Mouse (Mus musculus): ENCODE results near the gene Gm340. TPM values are rescaled to one million over a fixed set of nuclear protein-coding genes. Genes with fewer than 3 reads are reported as not detected.

Gene Gm340
- polyA plus RNA-seq, 2 experiments, result 0.95 to 1.4 TPM

GRCm38 (mm10) chr19:41591808-41592207, 9.6 kb downstream of the Gm340 start:
- 78% methylated on average over 12 of the region's 12 CpGs for WGBS (ENCODE audit: insufficient replicate concordance)
- H3K9ac ChIP-seq (replicated peaks), result no peak overlapping the region
- ATAC-seq (ENCODE audit: insufficient read depth) (no peak), DNase-seq (ENCODE audit: low read depth in 3 of 3, low spot score in 3 of 3) (no peak)
- H3K4me3 ChIP-seq (ENCODE audit: insufficient read depth in 1 of 2, low read depth in 2 of 2, low read length in 2 of 2), result no peak overlapping the region
- no peaks in the 10 kb centered on the region for H3K36me3 ChIP-seq (replicated peaks; ENCODE audit: control insufficient read depth, insufficient read depth, low read depth)
- TF ChIP-seq CTCF (IDR thresholded peaks at IDR 0.05; ENCODE audit: low read depth), result no peak
- no peak for TF ChIP-seq EP300 (IDR thresholded peaks at IDR 0.05; ENCODE audit: low read depth)
- no peaks in the 10 kb centered on the region for H3K9me3 ChIP-seq (ENCODE audit: control insufficient read depth, low read length)
- H3K4me1 ChIP-seq (replicated peaks; ENCODE audit: control insufficient read depth in 2 of 2, insufficient read depth in 2 of 2, low read length in 1 of 2), result peaks cover 0 to under 1% of the 10 kb centered on the region in 2 experiments; a peak in 1 of 4 replicates
- H3K4me2 ChIP-seq (ENCODE audit: low read depth), result no peak overlapping the region
- H3K27me3 ChIP-seq (ENCODE audit: control insufficient read depth, insufficient read depth, low read length), result no peaks in the 10 kb centered on the region
- H3K27ac ChIP-seq, result no peak overlapping the region

GRCm38 (mm10) chr19:41597170-41597894, 15.2 kb downstream of the Gm340 start:
- ATAC-seq (ENCODE audit: insufficient read depth) (no peak), DNase-seq (ENCODE audit: low read depth in 3 of 3, low spot score in 3 of 3) (peak in 1 of 3 experiments; percentile 29)
- H3K27ac ChIP-seq, result no peak overlapping the region

GRCm38 (mm10) chr19:41600647-41601046, 18.5 kb downstream of the Gm340 start:
- H3K4me1 ChIP-seq (replicated peaks; ENCODE audit: control insufficient read depth in 2 of 2, insufficient read depth in 2 of 2, low read length in 1 of 2), result peaks cover 0 to 3% of the 10 kb centered on the region in 2 experiments; a peak in 1 of 4 replicates
- no peaks in the 10 kb centered on the region for H3K9me3 ChIP-seq (ENCODE audit: control insufficient read depth, low read length)
- no peak overlapping the region for H3K9ac ChIP-seq (replicated peaks)
- no peak overlapping the region for H3K27ac ChIP-seq
- TF ChIP-seq EP300 (IDR thresholded peaks at IDR 0.05; ENCODE audit: low read depth) (no peak), CTCF (IDR thresholded peaks at IDR 0.05; ENCODE audit: low read depth) (no peak)
- ATAC-seq (ENCODE audit: insufficient read depth) (no peak), DNase-seq (ENCODE audit: low read depth in 3 of 3, low spot score in 3 of 3) (no peak)
- H3K4me2 ChIP-seq (ENCODE audit: low read depth), result no peak overlapping the region
- no peaks in the 10 kb centered on the region for H3K36me3 ChIP-seq (replicated peaks; ENCODE audit: control insufficient read depth, insufficient read depth, low read depth)
- H3K4me3 ChIP-seq (ENCODE audit: insufficient read depth in 1 of 2, low read depth in 2 of 2, low read length in 2 of 2), result no peak overlapping the region
- no peaks in the 10 kb centered on the region for H3K27me3 ChIP-seq (ENCODE audit: control insufficient read depth, insufficient read depth, low read length)
- 50% methylated on average over 11 of the region's 11 CpGs for WGBS (ENCODE audit: insufficient replicate concordance)

More at GRCm38 (mm10) chr19:41597170-41597894, 15.2 kb downstream of the Gm340 start:
- TF ChIP-seq EP300 (IDR thresholded peaks at IDR 0.05; ENCODE audit: low read depth) (no peak), CTCF (IDR thresholded peaks at IDR 0.05; ENCODE audit: low read depth) (no peak)
- Histone ChIP-seq H3K27me3 (ENCODE audit: control insufficient read depth, insufficient read depth, low read length) (no peaks in the 10 kb centered on the region), H3K4me2 (ENCODE audit: low read depth) (no peak overlapping the region), H3K4me3 (ENCODE audit: insufficient read depth in 1 of 2, low read depth in 2 of 2, low read length in 2 of 2) (no peak overlapping the region), H3K4me1 (replicated peaks; ENCODE audit: control insufficient read depth in 2 of 2, insufficient read depth in 2 of 2, low read length in 1 of 2) (peaks cover 0 to 3% of the 10 kb centered on the region in 2 experiments; a peak in 1 of 4 replicates), H3K9ac (replicated peaks) (no peak overlapping the region), H3K9me3 (ENCODE audit: control insufficient read depth, low read length) (no peaks in the 10 kb centered on the region), H3K36me3 (replicated peaks; ENCODE audit: control insufficient read depth, insufficient read depth, low read depth) (no peaks in the 10 kb centered on the region)
- 46% methylated on average over 6 of the region's 6 CpGs for WGBS (ENCODE audit: insufficient replicate concordance)

- Histone ChIP-seq H3K27ac (no peak overlapping the region), H3K9me3 (ENCODE audit: control insufficient read depth, low read length) (no peaks in the 10 kb centered on the region), H3K9ac (replicated peaks) (no peak overlapping the region), H3K4me1 (replicated peaks; ENCODE audit: control insufficient read depth in 2 of 2, insufficient read depth in 2 of 2, low read length in 1 of 2) (no peaks in the 10 kb centered on the region), H3K36me3 (replicated peaks; ENCODE audit: control insufficient read depth, insufficient read depth, low read depth) (no peaks in the 10 kb centered on the region), H3K4me3 (ENCODE audit: insufficient read depth in 1 of 2, low read depth in 2 of 2, low read length in 2 of 2) (no peak overlapping the region), H3K27me3 (ENCODE audit: control insufficient read depth, insufficient read depth, low read length) (no peaks in the 10 kb centered on the region), H3K4me2 (ENCODE audit: low read depth) (no peak overlapping the region)
- no peak for DNase-seq (ENCODE audit: low read depth in 3 of 3, low spot score in 3 of 3)
- TF ChIP-seq EP300 (IDR thresholded peaks at IDR 0.05; ENCODE audit: low read depth), result no peak
- no peak for ATAC-seq (ENCODE audit: insufficient read depth)
- 66% methylated on average over 10 of the region's 10 CpGs for WGBS (ENCODE audit: insufficient replicate concordance)
Measured at GRCm38 (mm10) chr19:41606208-41606987, 24.2 kb downstream of the Gm340 start.

GRCm38 (mm10) chr19:41611683-41612082, 29.5 kb downstream of the Gm340 start:
- H3K4me2 ChIP-seq (ENCODE audit: low read depth), result no peak overlapping the region
- H3K4me3 ChIP-seq (ENCODE audit: insufficient read depth in 1 of 2, low read depth in 2 of 2, low read length in 2 of 2), result no peak overlapping the region
- H3K36me3 ChIP-seq (replicated peaks; ENCODE audit: control insufficient read depth, insufficient read depth, low read depth), result no peaks in the 10 kb centered on the region
- 55% methylated on average over 6 of the region's 6 CpGs for WGBS (ENCODE audit: insufficient replicate concordance)
- no peaks in the 10 kb centered on the region for H3K9me3 ChIP-seq (ENCODE audit: control insufficient read depth, low read length)
- TF ChIP-seq EP300 (IDR thresholded peaks at IDR 0.05; ENCODE audit: low read depth), result no peak
- no peak for TF ChIP-seq CTCF (IDR thresholded peaks at IDR 0.05; ENCODE audit: low read depth)
- H3K27me3 ChIP-seq (ENCODE audit: control insufficient read depth, insufficient read depth, low read length), result no peaks in the 10 kb centered on the region
- H3K9ac ChIP-seq (replicated peaks), result no peak overlapping the region
- no peak overlapping the region for H3K27ac ChIP-seq
- DNase-seq (ENCODE audit: low read depth in 3 of 3, low spot score in 3 of 3) (no peak), ATAC-seq (ENCODE audit: insufficient read depth) (no peak)
- no peaks in the 10 kb centered on the region for H3K4me1 ChIP-seq (replicated peaks; ENCODE audit: control insufficient read depth in 2 of 2, insufficient read depth in 2 of 2, low read length in 1 of 2)

Measured in liver, embryonic 14.5 days (tissue).